Mouse (Mus musculus): ENCODE measurements around the gene Wdr31. TPM values are rescaled to one million over a fixed set of nuclear protein-coding genes. Genes with fewer than 3 reads are reported as not detected.

Gene Wdr31
- polyA plus RNA-seq, 1 experiment from 2014 or later, result 5.2 TPM

DNA sequence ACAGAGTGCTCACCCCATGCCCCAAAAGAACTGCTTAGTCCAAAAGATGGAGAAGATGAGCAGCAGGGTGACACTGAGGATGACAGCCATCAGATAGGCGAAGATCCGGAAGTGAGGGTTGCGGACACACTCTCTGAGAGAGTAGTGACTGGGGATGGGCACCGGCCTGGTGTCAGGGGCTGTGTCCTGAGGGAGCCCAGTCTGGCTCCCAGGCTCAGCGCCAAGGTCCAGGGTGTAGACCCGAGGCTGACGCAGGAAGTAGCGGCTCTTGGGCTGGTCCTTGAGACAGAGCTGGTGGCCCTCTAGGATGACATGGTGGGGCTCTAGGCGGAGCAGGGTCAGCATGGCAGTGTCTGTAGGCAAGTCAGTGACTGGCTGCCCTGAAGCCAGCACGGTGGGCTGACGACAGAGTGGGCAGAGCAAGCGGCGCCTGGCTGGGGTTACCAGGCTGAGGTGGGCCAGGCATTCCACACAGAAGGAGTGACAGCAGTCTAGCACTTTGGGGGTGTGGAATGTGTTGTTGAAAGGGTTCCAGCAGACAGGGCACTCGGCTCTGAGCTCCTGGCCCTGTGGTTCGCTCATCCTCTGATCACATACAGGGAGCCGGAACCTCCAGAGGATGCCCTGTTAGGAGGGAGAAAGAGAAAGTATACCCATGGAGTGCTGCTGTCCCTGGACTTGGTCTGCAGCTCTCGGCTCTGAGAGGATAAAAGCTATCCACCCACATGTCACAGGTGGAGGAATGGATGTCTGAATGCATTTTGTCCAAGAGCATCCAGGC lies 42.5 kb downstream of the Wdr31 start:
- no peak overlapping the region for H3K4me2 ChIP-seq

DNA sequence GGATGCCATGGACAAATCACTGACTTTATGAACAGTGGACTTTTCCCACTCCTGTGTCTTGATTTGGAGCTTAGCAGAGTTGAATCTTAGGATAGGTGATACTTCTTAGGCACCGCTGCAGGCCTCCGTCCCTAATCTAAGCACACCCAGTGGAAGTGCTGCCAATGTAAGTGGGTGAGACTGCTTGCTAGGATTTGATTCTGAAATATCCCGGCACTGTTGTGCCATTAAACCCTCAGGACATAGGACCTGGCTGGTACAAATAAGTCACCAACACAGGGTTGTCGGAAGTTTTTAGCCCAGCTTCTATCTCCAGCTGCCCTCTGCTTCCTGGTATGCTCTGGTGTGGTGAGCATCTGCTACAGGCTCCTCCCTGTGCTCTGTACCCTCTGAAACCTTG lies 44.8 kb downstream of the Wdr31 start:
- Histone ChIP-seq H3K9ac (ENCODE audit: low read depth, low read length) (no peak overlapping the region), H3K9me3 (ENCODE audit: control insufficient read depth, low read length) (no peaks in the 10 kb centered on the region), H3K27ac (ENCODE audit: low read depth, low read length) (no peak overlapping the region), H3K36me3 (ENCODE audit: control insufficient read depth, insufficient read depth, low read length) (peaks cover 36% of the 10 kb centered on the region), H3K27me3 (replicated peaks; ENCODE audit: control insufficient read depth, insufficient read depth, low read length) (no peaks in the 10 kb centered on the region), H3K4me3 (ENCODE audit: low read depth, low read length) (no peak overlapping the region), H3K4me1 (replicated peaks; ENCODE audit: control insufficient read depth, insufficient read depth, low read length) (no peaks in the 10 kb centered on the region), H3K4me2 (no peak overlapping the region)
- WGBS, result 87% methylated on average over 4 of the region's 4 CpGs
- no peak for DNase-seq (ENCODE audit: low spot score)
- ATAC-seq (replicated peaks; ENCODE audit: low FRiP score), result no peak

More for the DNA sequence above, 42.5 kb downstream of the Wdr31 start:
- DNase-seq (ENCODE audit: low spot score), result no peak
- Histone ChIP-seq H3K36me3 (ENCODE audit: control insufficient read depth, insufficient read depth, low read length) (peaks cover 17% of the 10 kb centered on the region), H3K27me3 (replicated peaks; ENCODE audit: control insufficient read depth, insufficient read depth, low read length) (no peaks in the 10 kb centered on the region), H3K4me3 (ENCODE audit: low read depth, low read length) (no peak overlapping the region), H3K27ac (ENCODE audit: low read depth, low read length) (no peak overlapping the region), H3K4me1 (replicated peaks; ENCODE audit: control insufficient read depth, insufficient read depth, low read length) (0 out of 2 replicates have a peak, but pooled peaks cover 2% of the 10 kb centered on the region), H3K9ac (ENCODE audit: low read depth, low read length) (no peak overlapping the region), H3K9me3 (ENCODE audit: control insufficient read depth, low read length) (no peaks in the 10 kb centered on the region)
- WGBS, result 61% methylated on average over 17 of the region's 17 CpGs
- 0 out of 2 replicates have a peak, but pooled peaks have one; percentile 21 for ATAC-seq (replicated peaks; ENCODE audit: low FRiP score)

DNA sequence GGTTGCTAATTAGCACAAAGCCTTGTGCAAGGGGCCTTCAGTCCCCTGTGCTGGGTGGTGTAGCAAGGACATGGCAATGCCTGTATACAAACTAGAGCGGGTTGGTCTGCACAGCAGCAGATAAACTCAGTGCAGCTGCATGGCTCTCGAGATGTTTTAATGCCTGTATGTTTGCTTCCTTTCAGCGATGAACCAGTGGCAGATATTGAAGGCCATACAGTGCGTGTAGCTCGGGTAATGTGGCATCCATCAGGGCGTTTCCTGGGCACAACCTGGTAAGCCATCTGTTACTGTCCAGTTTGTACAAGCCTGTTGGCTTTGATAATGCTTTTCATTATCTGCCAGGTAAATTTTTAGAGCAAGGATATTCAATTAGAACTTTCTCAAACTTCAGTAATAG lies 51.6 kb downstream of the Wdr31 start:
- H3K36me3 ChIP-seq (ENCODE audit: control insufficient read depth, insufficient read depth, low read length), result peaks cover 77% of the 10 kb centered on the region
- WGBS, result 91% methylated on average over 6 of the region's 6 CpGs
- H3K9me3 ChIP-seq (ENCODE audit: control insufficient read depth, low read length), result no peaks in the 10 kb centered on the region
- H3K27me3 ChIP-seq (replicated peaks; ENCODE audit: control insufficient read depth, insufficient read depth, low read length), result no peaks in the 10 kb centered on the region
- ATAC-seq (replicated peaks; ENCODE audit: low FRiP score) (no peak), DNase-seq (ENCODE audit: low spot score) (no peak)
- H3K4me1 ChIP-seq (replicated peaks; ENCODE audit: control insufficient read depth, insufficient read depth, low read length), result no peaks in the 10 kb centered on the region
- H3K4me3 ChIP-seq (ENCODE audit: low read depth, low read length), result no peak overlapping the region
- H3K4me2 ChIP-seq, result no peak overlapping the region
- H3K9ac ChIP-seq (ENCODE audit: low read depth, low read length), result no peak overlapping the region
- no peak overlapping the region for H3K27ac ChIP-seq (ENCODE audit: low read depth, low read length)

DNA sequence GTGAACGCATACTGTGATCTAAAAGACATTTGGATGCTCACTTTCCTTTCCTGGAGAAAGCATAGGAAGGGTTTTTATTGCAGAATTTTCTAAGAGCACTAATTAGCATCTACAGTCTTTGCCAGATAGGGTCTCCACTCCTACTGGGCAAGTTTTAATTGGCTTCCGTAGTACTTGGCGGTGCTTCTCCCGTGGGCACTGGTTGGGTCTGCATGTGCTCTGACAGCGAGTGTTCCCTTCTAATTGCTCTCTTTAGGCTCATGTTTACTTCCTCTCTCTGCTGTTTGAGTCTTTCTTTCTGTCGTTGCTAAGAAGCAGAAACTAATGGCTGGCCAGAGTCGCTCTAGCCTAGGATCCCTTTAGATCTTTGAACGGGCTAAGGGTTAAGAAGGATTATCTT lies 52.2 kb downstream of the Wdr31 start:
- no peak for ATAC-seq (replicated peaks; ENCODE audit: low FRiP score)
- H3K27me3 ChIP-seq (replicated peaks; ENCODE audit: control insufficient read depth, insufficient read depth, low read length), result no peaks in the 10 kb centered on the region
- H3K36me3 ChIP-seq (ENCODE audit: control insufficient read depth, insufficient read depth, low read length), result peaks cover 76% of the 10 kb centered on the region
- H3K27ac ChIP-seq (ENCODE audit: low read depth, low read length), result no peak overlapping the region
- DNase-seq (ENCODE audit: low spot score), result no peak
- no peaks in the 10 kb centered on the region for H3K4me1 ChIP-seq (replicated peaks; ENCODE audit: control insufficient read depth, insufficient read depth, low read length)
- H3K9ac ChIP-seq (ENCODE audit: low read depth, low read length), result no peak overlapping the region
- no peak overlapping the region for H3K4me2 ChIP-seq
- 87% methylated on average over 8 of the region's 8 CpGs for WGBS
- no peaks in the 10 kb centered on the region for H3K9me3 ChIP-seq (ENCODE audit: control insufficient read depth, low read length)
- no peak overlapping the region for H3K4me3 ChIP-seq (ENCODE audit: low read depth, low read length)

DNA sequence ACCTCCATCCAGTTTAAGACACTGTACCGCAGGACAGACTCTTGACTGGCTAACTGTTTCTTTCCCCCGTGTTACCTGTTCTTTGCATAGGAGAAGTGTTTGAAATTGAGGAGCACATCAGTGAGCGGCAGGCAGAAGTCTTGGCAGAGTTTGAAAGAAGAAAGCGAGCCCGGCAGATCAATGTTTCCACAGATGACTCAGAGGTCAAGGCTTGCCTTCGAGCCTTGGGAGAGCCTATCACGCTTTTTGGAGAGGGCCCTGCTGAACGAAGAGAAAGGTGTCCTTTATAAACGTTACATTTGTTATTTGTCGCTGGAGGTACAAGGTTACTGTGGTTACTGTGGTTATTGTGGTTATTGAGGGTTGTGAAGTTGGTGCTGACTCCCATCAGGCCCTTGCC lies 59.1 kb downstream of the Wdr31 start:
- H3K27me3 ChIP-seq (replicated peaks; ENCODE audit: control insufficient read depth, insufficient read depth, low read length), result no peaks in the 10 kb centered on the region
- H3K4me3 ChIP-seq (ENCODE audit: low read depth, low read length), result no peak overlapping the region
- no peaks in the 10 kb centered on the region for H3K9me3 ChIP-seq (ENCODE audit: control insufficient read depth, low read length)
- WGBS, result 80% methylated on average over 10 of the region's 10 CpGs
- DNase-seq (ENCODE audit: low spot score) (no peak), ATAC-seq (replicated peaks; ENCODE audit: low FRiP score) (no peak)
- peaks cover 41% of the 10 kb centered on the region for H3K36me3 ChIP-seq (ENCODE audit: control insufficient read depth, insufficient read depth, low read length)
- H3K4me2 ChIP-seq, result no peak overlapping the region
- no peak overlapping the region for H3K27ac ChIP-seq (ENCODE audit: low read depth, low read length)
- peaks cover 12% of the 10 kb centered on the region for H3K4me1 ChIP-seq (replicated peaks; ENCODE audit: control insufficient read depth, insufficient read depth, low read length)
- no peak overlapping the region for H3K9ac ChIP-seq (ENCODE audit: low read depth, low read length)

DNA sequence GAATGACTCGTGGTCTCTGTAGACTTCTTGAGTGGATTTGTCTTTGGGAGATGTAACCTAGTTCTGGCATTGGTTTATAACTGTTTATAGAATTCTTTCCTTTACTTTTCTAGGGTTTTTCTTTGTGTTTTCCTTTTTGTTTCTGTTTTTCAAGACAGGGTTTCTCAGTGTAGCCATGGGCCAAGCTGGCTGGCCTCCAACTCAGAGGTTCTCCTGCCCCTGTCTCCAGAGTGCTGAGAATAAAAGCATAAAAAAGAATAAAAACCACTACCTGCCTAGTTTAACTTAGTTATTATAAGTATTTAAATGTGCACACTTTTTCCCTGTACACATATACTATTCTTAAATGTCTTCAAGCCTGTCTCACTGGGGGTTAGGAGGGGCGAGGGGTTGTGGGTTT lies 60.4 kb downstream of the Wdr31 start:
- H3K9ac ChIP-seq (ENCODE audit: low read depth, low read length), result no peak overlapping the region
- 80% methylated on average over 2 of the region's 2 CpGs for WGBS
- no peaks in the 10 kb centered on the region for H3K27me3 ChIP-seq (replicated peaks; ENCODE audit: control insufficient read depth, insufficient read depth, low read length)
- peak overlapping the region; percentile 74 for H3K4me2 ChIP-seq
- no peak overlapping the region for H3K27ac ChIP-seq (ENCODE audit: low read depth, low read length)
- DNase-seq (ENCODE audit: low spot score) (no peak), ATAC-seq (replicated peaks; ENCODE audit: low FRiP score) (no peak)
- H3K4me1 ChIP-seq (replicated peaks; ENCODE audit: control insufficient read depth, insufficient read depth, low read length), result peaks cover 17% of the 10 kb centered on the region
- H3K9me3 ChIP-seq (ENCODE audit: control insufficient read depth, low read length), result no peaks in the 10 kb centered on the region
- peak overlapping the region; percentile 79 for H3K4me3 ChIP-seq (ENCODE audit: low read depth, low read length)
- peaks cover 29% of the 10 kb centered on the region for H3K36me3 ChIP-seq (ENCODE audit: control insufficient read depth, insufficient read depth, low read length)

DNA sequence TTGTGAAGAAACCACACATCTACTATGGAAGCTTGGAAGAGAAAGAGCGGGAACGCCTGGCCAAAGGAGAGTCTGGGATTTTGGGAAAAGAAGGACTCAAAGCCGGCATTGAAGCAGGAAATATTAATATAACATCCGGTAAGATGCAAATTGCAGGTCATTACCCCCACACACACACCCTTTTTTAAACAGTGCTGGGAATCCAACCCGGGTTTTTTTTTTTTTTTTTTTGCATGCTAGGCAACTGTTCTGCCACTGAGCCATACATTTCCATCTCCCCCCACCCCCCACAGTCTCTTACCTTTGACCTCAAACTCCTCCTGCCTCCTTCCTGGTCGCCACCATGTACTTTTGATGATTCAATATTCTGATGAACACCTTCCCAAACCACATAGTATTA lies 61.1 kb downstream of the Wdr31 start:
- DNase-seq (ENCODE audit: low spot score) (no peak), ATAC-seq (replicated peaks; ENCODE audit: low FRiP score) (no peak)
- H3K9ac ChIP-seq (ENCODE audit: low read depth, low read length), result peak overlapping the region; percentile 84
- 33% methylated on average over 6 of the region's 6 CpGs for WGBS
- peaks cover 17% of the 10 kb centered on the region for H3K4me1 ChIP-seq (replicated peaks; ENCODE audit: control insufficient read depth, insufficient read depth, low read length)
- no peaks in the 10 kb centered on the region for H3K27me3 ChIP-seq (replicated peaks; ENCODE audit: control insufficient read depth, insufficient read depth, low read length)
- H3K27ac ChIP-seq (ENCODE audit: low read depth, low read length), result peak overlapping the region; percentile 82; the same call in 1 of the 2 replicates
- peak overlapping the region; percentile 74 for H3K4me2 ChIP-seq
- no peaks in the 10 kb centered on the region for H3K9me3 ChIP-seq (ENCODE audit: control insufficient read depth, low read length)
- peaks cover 24% of the 10 kb centered on the region for H3K36me3 ChIP-seq (ENCODE audit: control insufficient read depth, insufficient read depth, low read length)
- peak overlapping the region; percentile 79 for H3K4me3 ChIP-seq (ENCODE audit: low read depth, low read length)

DNA sequence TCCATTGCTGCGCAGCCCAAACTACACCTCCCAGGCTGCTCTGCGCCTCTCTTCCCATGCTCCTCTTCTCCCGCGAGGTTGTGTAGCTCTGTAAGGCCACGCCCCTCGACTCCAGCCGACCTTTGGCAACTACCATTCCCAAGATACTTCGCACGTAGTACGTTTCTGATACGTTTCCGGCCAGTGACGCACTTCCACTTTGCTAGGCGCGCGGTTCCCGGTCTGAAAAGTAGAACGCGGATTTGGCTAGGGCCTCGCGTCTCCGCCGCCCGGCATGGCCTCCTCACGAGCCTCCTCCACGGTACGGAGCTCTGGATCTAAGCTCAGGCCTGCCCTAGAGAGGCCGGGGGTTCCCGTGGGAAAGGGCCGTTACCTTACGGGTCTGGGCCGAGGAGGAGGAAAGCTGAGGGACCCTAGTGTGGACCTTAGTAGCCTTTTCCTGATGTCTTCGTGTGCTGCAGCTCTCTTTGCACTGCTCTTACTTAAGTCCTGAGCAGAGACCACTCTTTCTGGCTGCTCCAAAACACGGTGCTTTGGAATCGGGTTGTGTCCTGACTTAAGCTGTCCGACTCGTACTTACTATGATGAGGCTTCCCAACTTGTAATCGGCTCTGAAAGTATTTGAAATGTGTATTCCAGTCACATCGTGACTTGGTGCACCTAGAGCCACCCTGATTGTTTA lies 62.0 kb downstream of the Wdr31 start, which contains the start of the genes Cdc26 and Prpf4:
Cdc26 (minus strand) TSS at position 42 of the 682 bp plus-strand sequence.
Prpf4 (plus strand) TSS at position 197 of the 682 bp plus-strand sequence.
- under 1% methylated on average over 39 of the region's 39 CpGs for WGBS

More for the DNA sequence above, 62.0 kb downstream of the Wdr31 start, which contains the start of the genes Cdc26 and Prpf4:
- no peaks in the 10 kb centered on the region for H3K27me3 ChIP-seq (replicated peaks; ENCODE audit: control insufficient read depth, insufficient read depth, low read length)
- peak within 1 kb of the TSS; percentile 88 for H3K27ac ChIP-seq (ENCODE audit: low read depth, low read length)
- ATAC-seq (replicated peaks; ENCODE audit: low FRiP score) (peak; percentile 98), DNase-seq (ENCODE audit: low spot score) (peak; percentile 89)
- H3K36me3 ChIP-seq (ENCODE audit: control insufficient read depth, insufficient read depth, low read length), result peaks cover 19% of the 10 kb centered on the region
- peak within 1 kb of the TSS; percentile 84 for H3K9ac ChIP-seq (ENCODE audit: low read depth, low read length)
- H3K4me1 ChIP-seq (replicated peaks; ENCODE audit: control insufficient read depth, insufficient read depth, low read length), result peaks cover 17% of the 10 kb centered on the region
- peak within 1 kb of the TSS; percentile 79 for H3K4me3 ChIP-seq (ENCODE audit: low read depth, low read length)
- peak within 1 kb of the TSS; percentile 74 for H3K4me2 ChIP-seq
- no peaks in the 10 kb centered on the region for H3K9me3 ChIP-seq (ENCODE audit: control insufficient read depth, low read length)

Measured in liver, embryonic 11.5 days (tissue).